Mouse (Mus musculus) midbrain, embryonic 14.5 days (tissue): ENCODE data around the gene Josd1. TPM values are rescaled to one million over a fixed set of nuclear protein-coding genes. Genes with fewer than 3 reads are reported as not detected.

ENCODE experiments used
- polyA plus RNA-seq: library from polyadenylated mRNA; unstranded; fragments of >200 nt; fragmentation: Nextera tagmentation; extraction: Ambion mirVana; gene quantifications from 2 replicates; pipeline ENCODE4 v1.2.1, GENCODE M21; 2014

Gene Josd1
- polyA plus RNA-seq, 1 experiment from 2014 or later, result 16.2 TPM

Other genes starting within 250 kb of the Josd1 start
- gene Csnk1e, start 232.4 kb downstream of the Josd1 start, polyA plus RNA-seq, result 225 and 226 TPM in 2 replicates
- gene Kcnj4, start 182.7 kb downstream of the Josd1 start, polyA plus RNA-seq, result 0.23 TPM in 1 of 2 replicates, not detected in the other
- 5.4 and 7.1 TPM in 2 replicates for gene Kdelr3, start 171.5 kb downstream of the Josd1 start, polyA plus RNA-seq
- 115 and 137 TPM in 2 replicates for gene Ddx17, start 141.2 kb downstream of the Josd1 start, polyA plus RNA-seq
- gene Dmc1, start 82.8 kb downstream of the Josd1 start, polyA plus RNA-seq, result 0.38 and 0.75 TPM in 2 replicates
- gene Fam227a, start 29.0 kb downstream of the Josd1 start, polyA plus RNA-seq, result 6.9 TPM in 2 replicates
- gene Cby1, start 28.7 kb downstream of the Josd1 start, polyA plus RNA-seq, result 84.2 and 89.7 TPM in 2 replicates
- 237 and 259 TPM in 2 replicates for gene Tomm22, start 17.1 kb downstream of the Josd1 start, polyA plus RNA-seq
- gene Gtpbp1, start 2.9 kb upstream of the Josd1 start, polyA plus RNA-seq, result 42.5 and 49.5 TPM in 2 replicates
- 7.2 and 7.8 TPM in 2 replicates for gene Sun2, start 54.6 kb upstream of the Josd1 start, polyA plus RNA-seq
- 77.8 and 83.8 TPM in 2 replicates for gene Dnal4, start 89.9 kb upstream of the Josd1 start, polyA plus RNA-seq
- gene Nptxr, start 116.8 kb upstream of the Josd1 start, polyA plus RNA-seq, result 17.8 and 42.5 TPM in 2 replicates
- 0.26 TPM in 1 of 2 replicates, not detected in the other for gene Npcd, start 146.3 kb upstream of the Josd1 start, polyA plus RNA-seq
- gene Cbx6, start 146.8 kb upstream of the Josd1 start, polyA plus RNA-seq, result 46.7 and 52.1 TPM in 2 replicates
- gene Apobec3, start 203.7 kb upstream of the Josd1 start, polyA plus RNA-seq, result 0.92 and 5.0 TPM in 2 replicates